Mouse (Mus musculus) kidney, embryonic 16.5 days (tissue): ENCODE results near the gene Foxn1. TPM values are rescaled to one million over a fixed set of nuclear protein-coding genes. Genes with fewer than 3 reads are reported as not detected.

ENCODE experiments used
- ATAC-seq: fragments of 200-750 bp; cut with Nextera tagmentation; 2 replicates; pipeline ENCODE4 v1.8.0; 2017; ENCODE audit warnings: moderate TSS enrichment; ENCODE audit not compliant: low FRiP score, low TSS enrichment
- H3K27ac ChIP-seq: fragments of 300-500 bp; sonication (generic); 2 replicates; pipeline ENCODE4 v1.5.1; 2014; ENCODE audit warnings: low read length
- H3K27me3 ChIP-seq: fragments of 300-500 bp; sonication (generic); 2 replicates; pipeline ENCODE4 v1.6.1; 2014; ENCODE audit warnings: low read length, control low read depth, mixed read lengths; ENCODE audit not compliant: insufficient read depth
- H3K36me3 ChIP-seq: fragments of 300-500 bp; sonication (generic); 2 replicates; pipeline ENCODE4 v1.6.1; 2014; ENCODE audit warnings: low read length, control low read depth, mixed read lengths; ENCODE audit not compliant: insufficient read depth
- H3K4me1 ChIP-seq: fragments of 300-500 bp; sonication (generic); 2 replicates; pipeline ENCODE4 v1.6.1; 2014; ENCODE audit warnings: low read length, control low read depth, mixed read lengths; ENCODE audit not compliant: insufficient read depth
- H3K4me2 ChIP-seq: fragments of 300-500 bp; sonication (generic); replicated peaks from 2 replicates; pipeline ENCODE4 v1.6.1; 2014; ENCODE audit warnings: low read depth, low read length
- H3K4me3 ChIP-seq: fragments of 300-500 bp; sonication (generic); 2 replicates; pipeline ENCODE4 v1.5.1; 2014; ENCODE audit warnings: mild to moderate bottlenecking, low read length
- H3K9ac ChIP-seq: fragments of 300-500 bp; sonication (generic); replicated peaks from 2 replicates; pipeline ENCODE4 v1.6.1; 2014; ENCODE audit warnings: low read length
- H3K9me3 ChIP-seq: fragments of 300-500 bp; sonication (generic); 2 replicates; pipeline ENCODE4 v1.6.1; 2016; ENCODE audit warnings: low read length, control low read depth
- WGBS: fragments of 180-500 bp; shearing (Covaris S2); extraction: QIAGEN DNeasy Blood & Tissue Kit; methylation state at CpG from one replicate; pipeline ENCODE4 v1.1.7; 2014; 5-methylcytosine and 5-hydroxymethylcytosine counted together
- polyA plus RNA-seq: library from polyadenylated mRNA; unstranded; fragments of >200 nt; fragmentation: Nextera tagmentation; extraction: Ambion mirVana; gene quantifications from 2 replicates; pipeline ENCODE4 v1.2.1, GENCODE M21; 2015

The Foxn1 gene
- polyA plus RNA-seq, 1 experiment from 2014 or later, result not detected

- ATAC-seq, result no peak
- Histone ChIP-seq H3K36me3 (peaks cover 24% of the 10 kb centered on the region), H3K4me2 (no peak overlapping the region), H3K4me3 (no peak overlapping the region), H3K9me3 (no peaks in the 10 kb centered on the region), H3K9ac (no peak overlapping the region), H3K4me1 (peaks cover 17% of the 10 kb centered on the region; the same call in 1 of the 2 replicates), H3K27ac (no peak overlapping the region), H3K27me3 (no peaks in the 10 kb centered on the region)
- WGBS, result 87% methylated on average over 15 of the region's 15 CpGs
Measured at GRCm38 (mm10) chr11:78324000-78324785, 62.2 kb downstream of the Foxn1 start.

GRCm38 (mm10) chr11:78322860-78323259, 63.5 kb downstream of the Foxn1 start, which contains the start of gene Aldoc:
Gene Aldoc, plus strand, starts transcription at chr11:78322968.
- H3K27ac ChIP-seq, result peak within 1 kb of the TSS; percentile 13; the same call in 1 of the 2 replicates
- ATAC-seq, result peak; percentile 96
- H3K9ac ChIP-seq, result peak within 1 kb of the TSS; percentile 34
- peak within 1 kb of the TSS; percentile 22; the same call in 1 of the 2 replicates for H3K4me3 ChIP-seq
- peaks cover 13% of the 10 kb centered on the region; the same call in 1 of the 2 replicates for H3K4me1 ChIP-seq
- WGBS, result 6% methylated on average over 15 of the region's 15 CpGs
- peak within 1 kb of the TSS; percentile 37 for H3K4me2 ChIP-seq
- H3K36me3 ChIP-seq, result peaks cover 35% of the 10 kb centered on the region
- H3K27me3 ChIP-seq, result no peaks in the 10 kb centered on the region
- no peaks in the 10 kb centered on the region for H3K9me3 ChIP-seq

- peaks cover 42% of the 10 kb centered on the region for H3K36me3 ChIP-seq
- peaks cover 13% of the 10 kb centered on the region; the same call in 1 of the 2 replicates for H3K4me1 ChIP-seq
- H3K27me3 ChIP-seq, result no peaks in the 10 kb centered on the region
- no peak for ATAC-seq
- no peaks in the 10 kb centered on the region for H3K9me3 ChIP-seq
- peak overlapping the region; percentile 37; the same call in 1 of the 2 replicates for H3K4me2 ChIP-seq
- no peak overlapping the region for H3K9ac ChIP-seq
- peak overlapping the region; percentile 13; the same call in 1 of the 2 replicates for H3K27ac ChIP-seq
- 57% methylated on average over 2 of the region's 2 CpGs for WGBS
- H3K4me3 ChIP-seq, result no peak overlapping the region
Measured at GRCm38 (mm10) chr11:78322076-78322831, 64.1 kb downstream of the Foxn1 start.

- Histone ChIP-seq H3K27ac (no peak overlapping the region), H3K4me1 (peaks cover 11% of the 10 kb centered on the region; the same call in 1 of the 2 replicates), H3K36me3 (peaks cover 72% of the 10 kb centered on the region), H3K4me2 (no peak overlapping the region), H3K9ac (no peak overlapping the region), H3K4me3 (no peak overlapping the region), H3K27me3 (no peaks in the 10 kb centered on the region), H3K9me3 (no peaks in the 10 kb centered on the region)
- ATAC-seq, result no peak
- WGBS, result 88% methylated on average over 2 of the region's 2 CpGs
Measured at GRCm38 (mm10) chr11:78318411-78318810, 67.9 kb downstream of the Foxn1 start.

- Histone ChIP-seq H3K27me3 (no peaks in the 10 kb centered on the region), H3K4me3 (no peak overlapping the region), H3K4me2 (no peak overlapping the region), H3K27ac (no peak overlapping the region), H3K9ac (no peak overlapping the region), H3K36me3 (peaks cover 59% of the 10 kb centered on the region), H3K4me1 (no peaks in the 10 kb centered on the region), H3K9me3 (no peaks in the 10 kb centered on the region)
- ATAC-seq, result no peak
- WGBS, result 87% methylated on average over 2 of the region's 2 CpGs
Measured at GRCm38 (mm10) chr11:78313662-78314061, 72.7 kb downstream of the Foxn1 start.

- Histone ChIP-seq H3K4me3 (no peak overlapping the region), H3K27me3 (no peaks in the 10 kb centered on the region), H3K4me1 (0 out of 2 replicates have a peak, but pooled peaks cover 3% of the 10 kb centered on the region), H3K9ac (no peak overlapping the region), H3K36me3 (peaks cover 45% of the 10 kb centered on the region), H3K4me2 (no peak overlapping the region), H3K27ac (no peak overlapping the region), H3K9me3 (no peaks in the 10 kb centered on the region)
- whole genome bisulfite sequencing, result 76% methylated on average over 8 of the region's 8 CpGs
- 0 out of 2 replicates have a peak, but pooled peaks have one; percentile 15 for ATAC-seq
Measured at GRCm38 (mm10) chr11:78310861-78311511, 75.4 kb downstream of the Foxn1 start.

Other genes with a start within 250 kb of the Foxn1 start
- gene Traf4, start 221.0 kb downstream of the Foxn1 start, polyA plus RNA-seq, result 108 and 110 TPM in 2 replicates
- 27.9 and 29.1 TPM in 2 replicates for gene Nek8, start 209.9 kb downstream of the Foxn1 start, polyA plus RNA-seq
- gene Tlcd1, start 209.8 kb downstream of the Foxn1 start, polyA plus RNA-seq, result 35.1 and 36.1 TPM in 2 replicates
- 1,090 and 1,147 TPM in 2 replicates for gene Rpl23a, start 203.0 kb downstream of the Foxn1 start, polyA plus RNA-seq
- 128 and 130 TPM in 2 replicates for gene Rab34, start 198.1 kb downstream of the Foxn1 start, polyA plus RNA-seq
- 4.5 and 4.8 TPM in 2 replicates for gene Proca1, start 193.2 kb downstream of the Foxn1 start, polyA plus RNA-seq
- 93.8 and 101 TPM in 2 replicates for gene Sdf2, start 140.8 kb downstream of the Foxn1 start, polyA plus RNA-seq
- 31.5 and 33.5 TPM in 2 replicates for gene Supt6, start 140.6 kb downstream of the Foxn1 start, polyA plus RNA-seq
- gene 2610507B11Rik, start 124.8 kb downstream of the Foxn1 start, polyA plus RNA-seq, result 69.8 and 78.7 TPM in 2 replicates
- gene BC030499, start 95.7 kb downstream of the Foxn1 start, polyA plus RNA-seq, result 0.30 and 0.33 TPM in 2 replicates
- gene Spag5, start 85.0 kb downstream of the Foxn1 start, polyA plus RNA-seq, result 41.7 and 48.6 TPM in 2 replicates
- gene Aldoc, start 63.6 kb downstream of the Foxn1 start, polyA plus RNA-seq, result 8.3 and 10.2 TPM in 2 replicates
- 97.0 and 100 TPM in 2 replicates for gene Pigs, start 58.1 kb downstream of the Foxn1 start, polyA plus RNA-seq
- 39.4 and 42.3 TPM in 2 replicates for gene Unc119, start 43.1 kb downstream of the Foxn1 start, polyA plus RNA-seq
- gene Slc13a2, start 35.7 kb upstream of the Foxn1 start, polyA plus RNA-seq, result 2.2 and 2.4 TPM in 2 replicates
- 24.7 and 24.9 TPM in 2 replicates for gene Slc46a1, start 79.1 kb upstream of the Foxn1 start, polyA plus RNA-seq
- 1.2 and 1.8 TPM in 2 replicates for gene Sarm1, start 111.2 kb upstream of the Foxn1 start, polyA plus RNA-seq
- 2.4 and 2.9 TPM in 2 replicates for gene Vtn, start 112.5 kb upstream of the Foxn1 start, polyA plus RNA-seq
- gene Sebox, start 116.9 kb upstream of the Foxn1 start, polyA plus RNA-seq, result not detected in 2 replicates
- 56.9 and 58.8 TPM in 2 replicates for gene Tmem199, start 125.6 kb upstream of the Foxn1 start, polyA plus RNA-seq
- gene Poldip2, start 125.6 kb upstream of the Foxn1 start, polyA plus RNA-seq, result 188 and 192 TPM in 2 replicates
- 95.1 and 100 TPM in 2 replicates for gene Tnfaip1, start 149.8 kb upstream of the Foxn1 start, polyA plus RNA-seq
- gene Ift20, start 149.8 kb upstream of the Foxn1 start, polyA plus RNA-seq, result 125 and 130 TPM in 2 replicates
- gene Tmem97, start 164.2 kb upstream of the Foxn1 start, polyA plus RNA-seq, result 70.7 and 75.1 TPM in 2 replicates